Mouse (Mus musculus) spleen, adult 12 weeks (tissue): Measurements from ENCODE around the gene Utrn.

Source experiments
- DNase-seq: peaks from one replicate; pipeline ENCODE4 v3.0.0; 2022; ENCODE audit warnings: low spot score

Gene Utrn

DNA sequence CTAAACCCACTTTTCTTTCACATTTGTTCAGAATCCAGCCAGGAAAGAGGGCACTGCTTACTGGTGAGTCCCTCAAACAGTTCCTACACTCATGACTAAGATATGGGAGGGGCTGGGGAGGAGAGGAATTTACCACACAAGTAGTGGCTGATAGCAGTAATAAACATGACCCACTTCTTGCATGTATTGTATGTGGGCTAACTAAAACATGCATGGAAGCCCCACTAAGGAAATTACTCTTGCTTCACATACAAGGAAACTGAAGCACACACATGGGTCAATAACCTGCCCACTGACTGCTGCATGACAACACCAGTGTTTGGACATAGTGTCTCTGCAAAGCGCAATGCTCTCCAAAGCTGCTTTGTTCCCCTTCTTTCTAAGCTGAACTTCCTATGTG is 333.9 kb downstream of the Utrn start:
- no peak for DNase-seq

DNA sequence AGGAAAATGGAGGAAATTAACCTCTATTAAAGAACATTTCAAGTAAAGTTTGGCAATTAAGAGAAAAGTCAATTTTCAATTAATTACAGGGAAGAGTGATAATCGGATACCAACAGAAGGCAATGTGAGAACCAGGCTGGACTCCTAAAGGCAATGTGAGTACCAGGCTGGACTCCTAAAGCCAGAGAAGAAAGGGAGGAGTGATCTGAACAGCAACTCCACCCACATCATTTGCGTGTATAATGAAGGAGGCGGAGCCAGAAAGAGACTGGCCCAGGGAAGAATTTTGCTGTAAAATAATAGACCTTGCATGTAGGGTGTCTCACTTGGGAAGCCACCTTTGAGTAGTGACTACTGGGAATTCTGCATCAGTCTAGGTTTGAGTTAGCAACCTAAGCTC is 334.4 kb downstream of the Utrn start:
- DNase-seq, result no peak

- DNase-seq, result no peak
Measured at GRCm38 (mm10) chr10:12534301-12534700, 334.9 kb downstream of the Utrn start.

- DNase-seq, result no peak
Measured at GRCm38 (mm10) chr10:12522078-12522477, 347.1 kb downstream of the Utrn start.

DNA sequence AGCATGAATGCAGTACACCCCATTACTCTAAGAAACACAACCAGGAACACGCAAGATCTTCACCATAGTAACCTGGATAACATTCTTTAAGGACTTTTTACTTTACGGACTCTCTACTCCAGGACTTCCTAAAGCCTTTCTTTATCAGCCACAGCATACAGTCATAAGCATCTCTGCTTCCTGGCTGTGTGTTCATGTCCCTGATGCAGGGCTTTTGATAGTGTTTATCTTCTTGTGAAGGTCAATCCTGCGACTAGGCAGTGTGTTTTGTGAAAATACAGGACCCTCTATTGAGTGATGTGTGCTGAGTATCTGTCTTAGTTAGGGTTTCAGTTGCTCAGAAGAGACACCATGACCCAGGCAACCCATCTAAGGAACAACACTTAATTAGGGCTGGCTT is 351.0 kb downstream of the Utrn start:
- no peak for DNase-seq

- no peak for DNase-seq
Measured at GRCm38 (mm10) chr10:12505568-12505967, 363.6 kb downstream of the Utrn start.

DNA sequence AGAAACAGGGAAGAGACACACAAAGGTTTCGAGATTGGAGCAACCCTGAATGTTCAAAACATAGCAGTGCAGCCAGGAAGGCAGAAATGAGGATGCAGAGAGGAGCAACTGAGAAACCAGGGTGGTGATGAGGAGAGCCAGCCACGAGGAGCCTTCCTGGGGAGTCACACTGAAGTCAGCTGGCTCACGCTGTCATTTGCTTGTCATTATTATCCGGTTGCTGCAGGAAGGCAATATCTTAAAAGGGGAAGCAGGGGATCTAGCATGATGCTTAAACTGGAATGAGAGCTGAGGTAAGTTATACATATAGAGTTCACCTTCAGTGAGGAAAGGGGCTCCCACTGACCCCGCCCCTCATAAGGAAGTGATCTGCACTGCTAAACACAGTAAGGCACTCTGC is 368.7 kb downstream of the Utrn start:
- DNase-seq, result no peak

DNA sequence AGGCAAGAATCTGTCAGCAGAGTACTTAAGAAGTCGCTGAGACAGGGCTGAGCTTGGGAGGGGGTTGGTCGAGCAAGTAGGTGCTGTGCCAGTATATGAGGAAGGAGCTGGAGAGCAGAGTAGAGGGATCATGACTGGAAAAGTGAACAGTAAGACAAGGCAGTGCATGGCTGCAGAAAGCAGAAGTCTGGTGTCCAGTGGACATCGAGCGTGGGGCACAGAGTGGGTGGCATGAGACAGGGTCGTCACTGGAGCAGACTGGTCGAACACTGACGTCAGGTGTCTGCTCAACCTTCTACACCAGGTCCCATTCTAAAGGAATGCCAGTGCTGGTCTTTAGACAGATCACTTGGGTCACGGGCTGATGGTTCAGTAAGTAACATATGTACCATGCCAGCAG is 371.6 kb downstream of the Utrn start:
- no peak for DNase-seq

DNA sequence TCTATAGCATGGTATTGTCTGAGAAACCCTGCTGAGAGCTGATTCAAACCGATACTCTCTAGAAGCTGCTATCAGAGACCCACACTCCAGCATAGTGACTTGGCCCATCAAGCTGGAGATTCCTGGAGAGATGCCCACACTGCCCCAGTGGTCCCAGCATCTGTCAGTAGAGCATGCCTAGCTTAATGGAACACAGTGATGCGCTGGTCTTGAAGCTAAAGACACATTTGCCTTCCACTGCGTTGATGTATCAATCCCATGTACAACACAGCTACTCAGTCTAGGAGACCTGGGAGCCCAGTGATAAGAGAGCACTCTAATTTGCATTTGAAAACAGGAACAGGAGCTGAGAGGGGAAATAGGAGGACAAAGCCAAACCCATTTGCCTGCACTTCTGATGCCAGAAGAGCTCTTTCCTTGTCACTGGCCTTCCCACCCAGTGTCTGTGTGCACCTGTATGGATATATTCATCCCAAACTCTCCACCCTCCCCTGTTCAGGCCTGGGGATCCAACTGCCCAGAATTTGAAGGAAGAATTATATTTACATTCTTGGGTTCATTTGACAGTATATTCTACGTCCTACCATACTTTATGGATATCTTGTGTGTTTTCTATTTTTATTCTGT is 379.5 kb downstream of the Utrn start:
- no peak for DNase-seq

DNA sequence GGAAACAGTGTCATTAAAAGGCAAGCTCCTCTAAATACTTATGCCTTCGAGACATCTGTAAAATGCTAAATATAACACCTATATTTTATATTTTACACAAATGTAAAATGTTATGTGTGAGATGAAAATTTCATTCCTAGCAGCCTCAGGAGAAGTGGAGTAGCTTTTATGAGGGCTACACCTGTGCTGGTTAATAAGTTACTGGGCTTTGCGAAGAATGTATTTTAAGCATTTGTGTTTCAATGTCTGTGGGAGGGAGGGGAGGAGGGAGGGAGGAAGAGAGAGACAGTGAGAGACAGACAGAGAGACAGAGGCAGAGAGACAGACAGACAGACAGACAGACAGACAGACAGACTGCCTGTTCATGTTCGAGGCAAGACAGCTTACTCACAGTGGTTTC is 380.6 kb downstream of the Utrn start:
- DNase-seq, result no peak

DNA sequence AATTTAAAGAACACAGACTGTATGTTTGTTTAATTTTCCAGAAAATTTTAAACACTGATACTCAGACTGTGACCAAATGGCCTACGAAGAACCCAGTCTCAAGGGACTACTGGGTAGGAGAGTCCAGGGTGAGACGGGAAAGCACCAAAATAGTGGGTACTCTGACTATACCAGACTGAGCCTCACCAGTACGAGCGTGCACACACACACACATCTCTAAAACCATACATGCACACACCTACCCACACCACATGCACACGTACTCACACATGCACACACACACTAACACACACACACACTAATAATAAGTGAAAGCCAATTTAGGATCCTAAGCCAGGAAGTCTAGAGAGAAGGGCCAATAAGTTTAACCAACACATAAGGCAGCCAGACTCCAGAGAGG is 381.0 kb downstream of the Utrn start:
- no peak for DNase-seq

DNA sequence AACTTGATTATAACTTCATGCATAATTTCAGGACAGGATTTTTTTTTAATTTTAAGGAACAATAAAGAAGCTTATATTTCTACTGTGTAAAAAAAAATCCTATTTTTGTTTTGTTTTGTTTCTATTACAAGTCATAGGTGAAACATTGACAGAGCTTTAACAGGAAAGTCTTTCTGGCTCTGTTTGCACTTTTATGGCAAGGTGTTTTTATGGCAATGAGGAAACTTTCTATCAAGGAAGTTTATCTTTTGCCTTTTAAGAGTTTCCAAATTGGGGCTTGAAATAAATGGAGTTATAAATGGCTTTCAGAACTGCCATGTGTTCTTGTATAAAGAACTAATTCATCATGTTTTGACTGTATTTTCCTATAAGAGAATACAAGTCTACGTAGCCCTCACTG is 385.7 kb downstream of the Utrn start:
- no peak for DNase-seq

DNA sequence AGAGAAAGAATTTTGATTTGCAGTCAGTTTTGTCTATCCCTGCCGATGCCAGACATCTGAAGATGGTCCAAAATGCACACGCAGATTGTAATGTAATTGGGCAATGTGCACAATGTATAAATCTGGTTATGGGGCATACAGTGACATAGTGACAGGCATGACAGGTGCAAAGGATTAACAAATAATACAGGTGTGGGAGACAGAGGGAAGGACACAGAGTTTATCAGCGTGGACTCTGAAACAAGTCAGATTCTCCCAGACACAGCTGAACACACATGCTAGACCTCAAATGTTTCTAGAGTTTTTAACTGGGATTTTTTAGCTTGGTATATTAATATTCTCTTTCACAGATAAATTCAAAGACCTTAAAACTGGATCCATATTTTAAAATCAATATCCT is 386.2 kb downstream of the Utrn start:
- DNase-seq, result no peak

GRCm38 (mm10) chr10:12474850-12475621 is 394.1 kb downstream of the Utrn start:
- no peak for DNase-seq

- no peak for DNase-seq
Measured at GRCm38 (mm10) chr10:12469391-12470057, 399.6 kb downstream of the Utrn start.

DNA sequence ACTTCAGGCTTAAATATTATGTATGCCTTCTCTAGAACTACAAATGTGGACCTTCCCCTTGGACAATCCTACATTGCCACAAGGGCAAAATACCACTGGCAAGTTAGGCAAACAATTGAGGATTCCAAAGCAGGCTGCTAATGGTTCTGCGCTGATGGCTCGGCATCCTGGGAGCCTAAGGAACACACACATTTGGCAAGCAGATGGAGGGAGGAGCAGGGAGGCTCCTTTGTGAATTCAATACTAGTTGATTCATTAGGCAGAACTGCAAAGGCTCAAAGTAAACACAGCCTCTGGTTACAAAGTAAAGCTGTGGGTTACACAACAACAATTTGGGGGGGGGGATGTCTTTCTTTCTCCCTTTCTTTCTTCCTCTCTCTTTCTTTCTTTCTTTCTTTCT is 401.6 kb downstream of the Utrn start:
- no peak for DNase-seq

DNA sequence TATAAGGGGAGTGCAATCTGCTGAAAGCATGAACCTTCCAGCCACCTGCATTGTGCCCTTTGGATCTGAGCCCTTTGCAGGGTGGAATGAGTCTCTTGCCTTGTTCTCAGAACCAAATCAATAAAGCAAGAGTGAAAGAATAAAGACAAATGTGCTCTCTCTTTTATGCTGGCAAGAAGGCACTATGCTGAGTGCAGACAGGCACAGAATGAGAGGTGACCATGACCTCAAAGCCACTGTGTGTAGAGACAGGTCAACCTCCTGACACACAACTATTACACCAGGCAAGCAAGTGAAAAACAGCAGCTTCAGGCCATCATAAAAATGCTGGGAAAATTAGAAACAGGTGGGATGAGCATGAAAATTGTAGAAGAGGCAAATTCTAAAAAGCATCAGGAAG is 408.2 kb downstream of the Utrn start:
- DNase-seq, result no peak

DNA sequence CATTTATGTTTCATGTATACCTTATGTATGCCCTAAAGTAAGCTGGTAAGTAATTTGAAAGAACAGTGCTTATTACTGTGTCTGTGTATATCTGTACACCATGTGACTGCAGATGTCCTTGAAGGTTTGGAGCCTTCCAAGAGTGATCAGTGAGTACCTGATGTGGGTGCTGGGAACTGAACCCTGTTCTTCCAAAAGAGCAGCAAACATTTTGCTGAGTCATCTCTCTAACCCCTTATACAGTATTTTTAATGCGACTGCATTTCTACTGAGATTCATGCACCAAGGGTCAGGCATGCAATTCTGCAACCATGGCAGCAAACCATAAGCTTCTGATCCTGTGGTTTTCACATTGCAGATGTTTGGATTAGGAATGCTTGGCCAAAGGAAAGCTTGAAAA is 412.3 kb downstream of the Utrn start:
- no peak for DNase-seq

- no peak for DNase-seq
Measured at GRCm38 (mm10) chr10:12452641-12453040, 416.5 kb downstream of the Utrn start.

- no peak for DNase-seq
Measured at GRCm38 (mm10) chr10:12444122-12444521, 425.0 kb downstream of the Utrn start.

- no peak for DNase-seq
Measured at GRCm38 (mm10) chr10:12433161-12433560, 436.0 kb downstream of the Utrn start.

GRCm38 (mm10) chr10:12430399-12430798 is 438.8 kb downstream of the Utrn start:
- DNase-seq, result no peak

- DNase-seq, result no peak
Measured at GRCm38 (mm10) chr10:12426866-12427265, 442.3 kb downstream of the Utrn start.
